In genomic region chr4:141295774-141296186, GRCm38 (mm10) we compare ENCODE assay signal across 9 mouse cellular contexts. TPM values are rescaled to one million over a fixed set of nuclear protein-coding genes. Genes with fewer than 3 reads are reported as not detected.
DNase-seq lines count a peak whose midpoint lies in the region; ATAC-seq lines count a peak whose summit lies in the region.
"Had no signal": no experiment of that assay in that cellular context is flagged by ENCODE, and none has a peak within 500 bp of the region (broad histone marks: within the 10 kb centered on the region; RNA-seq: fewer than 3 reads in every experiment).

No protein-coding gene starts in this region.

- H3K4me3 ChIP-seq in lung, embryonic 15.5 days, result peak overlapping the region; percentile 10; the same call in 1 of the 2 replicates
- no peak overlapping the region for H3K4me3 ChIP-seq in forebrain, embryonic 14.5 days (ENCODE audit: low read depth, low read length)
- H3K4me3 ChIP-seq in liver, embryonic 15.5 days (replicated peaks), result 0 out of 2 replicates have a peak overlapping the region, but pooled peaks have one; percentile 7

- DNase-seq in lung, postnatal 36 days, result no peak
- no peak for DNase-seq in forebrain, embryonic 14.5 days (ENCODE audit: low spot score)
- DNase-seq in thymus, postnatal 14 days, result peak; percentile 72
- no peak for DNase-seq in adrenal gland, adult 8-10 months
- DNase-seq in cerebellum, postnatal 10 days, result no peak
- DNase-seq in adrenal gland, postnatal 4 days (ENCODE audit: low spot score in 2 of 2), result no peak
- DNase-seq: cerebellum, adult 9-11 months had no signal

- WGBS in lung, embryonic 15.5 days, result 6% methylated on average over 12 of the region's 15 CpGs
- WGBS in forebrain, embryonic 14.5 days, result 2% methylated on average over 15 of the region's 15 CpGs
- 10% methylated on average over 15 of the region's 15 CpGs for WGBS in liver, embryonic 15.5 days (ENCODE audit: insufficient replicate concordance)

- H3K4me2 ChIP-seq in lung, embryonic 15.5 days, result peak overlapping the region; percentile 44
- peak overlapping the region; percentile 18; the same call in 1 of the 2 replicates for H3K4me2 ChIP-seq in forebrain, embryonic 14.5 days (ENCODE audit: low read length)
- H3K4me2 ChIP-seq in liver, embryonic 15.5 days, result peak overlapping the region; percentile 25; the same call in 1 of the 2 replicates

- peaks cover 39% of the 10 kb centered on the region for H3K4me1 ChIP-seq in lung, embryonic 15.5 days
- peaks cover 6% of the 10 kb centered on the region; the same call in 1 of the 2 replicates for H3K4me1 ChIP-seq in forebrain, embryonic 14.5 days (ENCODE audit: control insufficient read depth, insufficient read depth, low read length)
- peaks cover 14% of the 10 kb centered on the region for H3K4me1 ChIP-seq in liver, embryonic 15.5 days (replicated peaks)

- no peaks in the 10 kb centered on the region for H3K9me3 ChIP-seq in lung, embryonic 15.5 days
- no peaks in the 10 kb centered on the region for H3K9me3 ChIP-seq in forebrain, embryonic 14.5 days (replicated peaks; ENCODE audit: control insufficient read depth, low read length)
- H3K9me3 ChIP-seq in liver, embryonic 15.5 days (replicated peaks), result no peaks in the 10 kb centered on the region

- no peak overlapping the region; the same call in 1 of the 2 replicates for H3K9ac ChIP-seq in lung, embryonic 15.5 days
- H3K9ac ChIP-seq in forebrain, embryonic 14.5 days (ENCODE audit: low read length), result no peak overlapping the region
- H3K9ac ChIP-seq in liver, embryonic 15.5 days, result no peak overlapping the region

- H3K36me3 ChIP-seq in lung, embryonic 15.5 days, result no peaks in the 10 kb centered on the region
- no peaks in the 10 kb centered on the region for H3K36me3 ChIP-seq in forebrain, embryonic 14.5 days (ENCODE audit: control insufficient read depth, insufficient read depth, low read length)
- no peaks in the 10 kb centered on the region for H3K36me3 ChIP-seq in liver, embryonic 15.5 days (replicated peaks)

- peaks cover 39% of the 10 kb centered on the region for H3K27me3 ChIP-seq in lung, embryonic 15.5 days
- H3K27me3 ChIP-seq in forebrain, embryonic 14.5 days (replicated peaks; ENCODE audit: control insufficient read depth, insufficient read depth, low read length), result peaks cover 17% of the 10 kb centered on the region
- H3K27me3 ChIP-seq in liver, embryonic 15.5 days, result peaks cover 95% of the 10 kb centered on the region

- H3K27ac ChIP-seq in lung, embryonic 15.5 days, result no peak overlapping the region
- no peak overlapping the region for H3K27ac ChIP-seq in forebrain, embryonic 14.5 days (ENCODE audit: low read depth, low read length)
- no peak overlapping the region for H3K27ac ChIP-seq in liver, embryonic 15.5 days (replicated peaks)

- no peak for ATAC-seq in lung, embryonic 15.5 days (ENCODE audit: borderline replicate concordance, extremely low read depth, low FRiP score, low TSS enrichment)
- no peak for ATAC-seq in forebrain, embryonic 14.5 days
- no peak for ATAC-seq in liver, embryonic 15.5 days (ENCODE audit: insufficient read depth)

RNA-seq across cellular contexts. Expression of gene Epha2, which starts 5.3 kb away (rescaled TPM):
- 10.8 and 11.0 TPM in 2 replicates for polyA plus RNA-seq in lung, embryonic 15.5 days (2015; fragmentation: Nextera tagmentation; extraction: Ambion mirVana)
- 0.58 and 0.64 TPM in 2 replicates for polyA plus RNA-seq in forebrain, embryonic 14.5 days (2014; fragmentation: Nextera tagmentation; extraction: Ambion mirVana)
- polyA plus RNA-seq in liver, embryonic 15.5 days (2015; fragmentation: Nextera tagmentation; extraction: Ambion mirVana), result 0.75 and 0.79 TPM in 2 replicates
- total RNA-seq in adrenal gland, adult 8-10 months (2022), result 10 to 100 TPM; 11.4 to 21.1 (median 16.2) TPM
- total RNA-seq in adrenal gland, postnatal 4 days (2021), result 10 to 100 TPM; 19.0 to 21.5 TPM

RNA-seq across cellular contexts. Expression of gene Arhgef19, which starts 56.5 kb away (rescaled TPM):
- 19.2 and 20.5 TPM in 2 replicates for polyA plus RNA-seq in lung, embryonic 15.5 days (2015; fragmentation: Nextera tagmentation; extraction: Ambion mirVana)
- polyA plus RNA-seq in forebrain, embryonic 14.5 days (2014; fragmentation: Nextera tagmentation; extraction: Ambion mirVana), result 0.65 and 1.1 TPM in 2 replicates
- 1.5 TPM in 2 replicates for polyA plus RNA-seq in liver, embryonic 15.5 days (2015; fragmentation: Nextera tagmentation; extraction: Ambion mirVana)
- 100 to 1,000 TPM in 1 of 4 experiments, 10 to 100 TPM in 3; 43.5 to 113 (median 60.0) TPM for total RNA-seq in adrenal gland, adult 8-10 months (2022)
- total RNA-seq in adrenal gland, postnatal 4 days (2021), result 10 to 100 TPM; 37.5 to 39.2 TPM
